Mouse (Mus musculus): ENCODE data around the gene Mmd2. TPM values are rescaled to one million over a fixed set of nuclear protein-coding genes. Genes with fewer than 3 reads are reported as not detected.

The Mmd2 gene
- 9.8 and 37.1 TPM in 2 replicates for total RNA-seq (2014; rRNA removed)
- polyA plus RNA-seq (2012; rRNA removed) = 13.1 and 27.6 TPM in 2 replicates

- H3K27ac ChIP-seq (replicated peaks; ENCODE audit: insufficient read depth, low read depth, low read length) = no peak within 1 kb of the TSS
- 3% methylated on average over 42 of the region's 42 CpGs for WGBS
- no peak for DNase-seq (ENCODE audit: extremely low read depth, low read depth, low spot score)
- no peaks in the 10 kb centered on the region for H3K79me2 ChIP-seq (ENCODE audit: control insufficient read depth, insufficient read depth, low read length)
- H3K4me3 ChIP-seq (ENCODE audit: insufficient read depth, low read depth, low read length) = peak within 1 kb of the TSS; percentile 49
- H3K27me3 ChIP-seq (ENCODE audit: control insufficient read depth, insufficient read depth, low read length) = no peaks in the 10 kb centered on the region
- H3K9ac ChIP-seq (ENCODE audit: low read depth, low read length) = peak within 1 kb of the TSS; percentile 41
- no peaks in the 10 kb centered on the region for H3K36me3 ChIP-seq (ENCODE audit: control insufficient read depth, insufficient read depth, low read length)
- no peaks in the 10 kb centered on the region; the same call in 1 of the 2 replicates for H3K4me1 ChIP-seq (ENCODE audit: control insufficient read depth, insufficient read depth, low read length)
- no peak for TF ChIP-seq CTCF (IDR thresholded peaks at IDR 0.05; ENCODE audit: low read depth, low read length)
- no peak for TF ChIP-seq POLR2A (IDR thresholded peaks at IDR 0.05; ENCODE audit: extremely low read depth, insufficient read depth, low read length)
Measured at GRCm38 (mm10) chr5:142608259-142608988, at the start of gene Mmd2. Gene Mmd2, minus strand, starts transcription at chr5:142608800.

GRCm38 (mm10) chr5:142652266-142652665, 43.7 kb upstream of the Mmd2 start:
- Histone ChIP-seq H3K9ac (ENCODE audit: low read depth, low read length) (no peak overlapping the region), H3K4me3 (ENCODE audit: insufficient read depth, low read depth, low read length) (no peak overlapping the region), H3K27ac (replicated peaks; ENCODE audit: insufficient read depth, low read depth, low read length) (no peak overlapping the region), H3K4me1 (ENCODE audit: control insufficient read depth, insufficient read depth, low read length) (peaks cover 22% of the 10 kb centered on the region), H3K79me2 (ENCODE audit: control insufficient read depth, insufficient read depth, low read length) (peaks cover 16% of the 10 kb centered on the region; the same call in 1 of the 2 replicates), H3K27me3 (ENCODE audit: control insufficient read depth, insufficient read depth, low read length) (no peaks in the 10 kb centered on the region), H3K36me3 (ENCODE audit: control insufficient read depth, insufficient read depth, low read length) (peaks cover 9% of the 10 kb centered on the region; the same call in 1 of the 2 replicates)
- TF ChIP-seq POLR2A (IDR thresholded peaks at IDR 0.05; ENCODE audit: extremely low read depth, insufficient read depth, low read length) (no peak), CTCF (IDR thresholded peaks at IDR 0.05; ENCODE audit: low read depth, low read length) (no peak)
- WGBS = 78% methylated on average over 4 of the region's 4 CpGs
- peak; percentile 25 for DNase-seq (ENCODE audit: extremely low read depth, low read depth, low spot score)

- H3K4me3 ChIP-seq (ENCODE audit: insufficient read depth, low read depth, low read length) = no peak overlapping the region
- no peak overlapping the region for H3K9ac ChIP-seq (ENCODE audit: low read depth, low read length)
- no peaks in the 10 kb centered on the region for H3K27me3 ChIP-seq (ENCODE audit: control insufficient read depth, insufficient read depth, low read length)
- peak; percentile 32 for DNase-seq (ENCODE audit: extremely low read depth, low read depth, low spot score)
- H3K36me3 ChIP-seq (ENCODE audit: control insufficient read depth, insufficient read depth, low read length) = peaks cover 2% of the 10 kb centered on the region; the same call in 1 of the 2 replicates
- H3K79me2 ChIP-seq (ENCODE audit: control insufficient read depth, insufficient read depth, low read length) = peaks cover 16% of the 10 kb centered on the region; the same call in 1 of the 2 replicates
- no peak for TF ChIP-seq CTCF (IDR thresholded peaks at IDR 0.05; ENCODE audit: low read depth, low read length)
- TF ChIP-seq POLR2A (IDR thresholded peaks at IDR 0.05; ENCODE audit: extremely low read depth, insufficient read depth, low read length) = no peak
- 57% methylated on average over 6 of the region's 6 CpGs for WGBS
- H3K27ac ChIP-seq (replicated peaks; ENCODE audit: insufficient read depth, low read depth, low read length) = no peak overlapping the region
- peaks cover 22% of the 10 kb centered on the region for H3K4me1 ChIP-seq (ENCODE audit: control insufficient read depth, insufficient read depth, low read length)
Measured at GRCm38 (mm10) chr5:142650794-142651497, 42.3 kb upstream of the Mmd2 start.

GRCm38 (mm10) chr5:142650390-142650789, 41.8 kb upstream of the Mmd2 start:
- peaks cover 22% of the 10 kb centered on the region for H3K4me1 ChIP-seq (ENCODE audit: control insufficient read depth, insufficient read depth, low read length)
- peak; percentile 34 for DNase-seq (ENCODE audit: extremely low read depth, low read depth, low spot score)
- no peak overlapping the region for H3K4me3 ChIP-seq (ENCODE audit: insufficient read depth, low read depth, low read length)
- TF ChIP-seq POLR2A (IDR thresholded peaks at IDR 0.05; ENCODE audit: extremely low read depth, insufficient read depth, low read length) (no peak), CTCF (IDR thresholded peaks at IDR 0.05; ENCODE audit: low read depth, low read length) (no peak)
- H3K79me2 ChIP-seq (ENCODE audit: control insufficient read depth, insufficient read depth, low read length) = peaks cover 16% of the 10 kb centered on the region; the same call in 1 of the 2 replicates
- WGBS = 58% methylated on average over 3 of the region's 3 CpGs
- no peaks in the 10 kb centered on the region for H3K27me3 ChIP-seq (ENCODE audit: control insufficient read depth, insufficient read depth, low read length)
- peaks cover 2% of the 10 kb centered on the region; the same call in 1 of the 2 replicates for H3K36me3 ChIP-seq (ENCODE audit: control insufficient read depth, insufficient read depth, low read length)
- H3K9ac ChIP-seq (ENCODE audit: low read depth, low read length) = no peak overlapping the region
- no peak overlapping the region for H3K27ac ChIP-seq (replicated peaks; ENCODE audit: insufficient read depth, low read depth, low read length)

GRCm38 (mm10) chr5:142649460-142650050, 41.0 kb upstream of the Mmd2 start:
- DNase-seq (ENCODE audit: extremely low read depth, low read depth, low spot score) = peak; percentile 69
- Histone ChIP-seq H3K36me3 (ENCODE audit: control insufficient read depth, insufficient read depth, low read length) (peaks cover 3% of the 10 kb centered on the region; the same call in 1 of the 2 replicates), H3K79me2 (ENCODE audit: control insufficient read depth, insufficient read depth, low read length) (peaks cover 16% of the 10 kb centered on the region; the same call in 1 of the 2 replicates), H3K27ac (replicated peaks; ENCODE audit: insufficient read depth, low read depth, low read length) (no peak overlapping the region), H3K27me3 (ENCODE audit: control insufficient read depth, insufficient read depth, low read length) (no peaks in the 10 kb centered on the region), H3K4me1 (ENCODE audit: control insufficient read depth, insufficient read depth, low read length) (peaks cover 22% of the 10 kb centered on the region), H3K9ac (ENCODE audit: low read depth, low read length) (no peak overlapping the region), H3K4me3 (ENCODE audit: insufficient read depth, low read depth, low read length) (no peak overlapping the region)
- WGBS = 74% methylated on average over 4 of the region's 4 CpGs
- TF ChIP-seq POLR2A (IDR thresholded peaks at IDR 0.05; ENCODE audit: extremely low read depth, insufficient read depth, low read length) = no peak
- no peak for TF ChIP-seq CTCF (IDR thresholded peaks at IDR 0.05; ENCODE audit: low read depth, low read length)

Data from liver, adult 2 months (tissue).